Mouse (Mus musculus) left cerebral cortex, postnatal 10 days (tissue): ENCODE data around the gene Urb2. TPM values are rescaled to one million over a fixed set of nuclear protein-coding genes. Genes with fewer than 3 reads are reported as not detected.
A peak's percentile ranks its signal among the peaks of the same experiment; 100 is the strongest.

ENCODE experiments used
- DNase-seq, 2 experiments: peaks; one replicate each; pipeline ENCODE4 v3.0.0; 2021 to 2022; ENCODE audit warnings: low spot score in 2 of 2, mixed read lengths in 1 of 2; ENCODE audit errors: extremely low spot score in 1 of 2
- intact Hi-C: fragments of 180-260 bp; cut with DNase I; formaldehyde crosslinking; loops from one replicate; pipeline ENCODE4 v1.15.1; 2025
- microRNA-seq: library from miRNA; unstranded; fragments of <30 nt; microRNA quantifications from one replicate; pipeline ENCODE4 v1.2.0, GENCODE M21; 2022
- total RNA-seq, 2 experiments: library from RNA; stranded (reverse); gene quantifications; 2 replicates each; pipeline ENCODE4 v1.2.3; 2021

Gene Urb2
- total RNA-seq, 2 experiments from 2014 or later = 11.3 to 11.5 TPM

DNA sequence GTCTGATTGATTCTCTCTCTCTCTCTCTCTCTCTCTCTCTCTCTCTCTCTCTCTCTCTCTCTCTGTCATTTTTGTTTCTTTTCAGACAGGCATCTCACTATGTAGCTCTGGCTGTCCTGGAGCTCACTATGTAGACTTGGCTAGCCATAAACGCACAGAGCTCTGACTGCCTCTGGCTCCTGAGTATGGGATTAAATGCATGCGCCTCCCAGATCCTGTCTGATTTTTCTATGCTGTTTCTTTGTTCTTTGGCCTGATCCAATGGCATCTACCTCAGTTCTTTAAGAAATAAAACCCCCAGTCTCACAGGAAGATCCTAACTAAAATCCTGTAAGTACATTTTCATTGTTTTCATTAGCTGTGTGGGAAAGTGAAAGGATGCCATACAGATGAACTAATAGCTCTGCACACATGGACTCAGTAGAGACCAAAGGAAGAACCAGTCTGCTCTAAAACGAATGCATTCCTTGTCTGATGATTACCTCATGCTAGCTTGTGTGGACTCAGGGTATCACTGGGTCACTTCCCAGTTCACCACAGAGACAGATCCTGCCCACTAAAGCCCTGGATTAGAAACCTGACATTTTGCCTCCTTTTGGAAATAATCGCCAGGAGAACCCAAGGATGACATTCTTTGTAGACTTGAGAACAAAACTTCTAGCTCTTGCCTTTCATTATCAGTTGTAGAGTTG, 45.9 kb downstream of the Urb2 start:
- no peak for DNase-seq
- intact Hi-C loops = no loop called here

DNA sequence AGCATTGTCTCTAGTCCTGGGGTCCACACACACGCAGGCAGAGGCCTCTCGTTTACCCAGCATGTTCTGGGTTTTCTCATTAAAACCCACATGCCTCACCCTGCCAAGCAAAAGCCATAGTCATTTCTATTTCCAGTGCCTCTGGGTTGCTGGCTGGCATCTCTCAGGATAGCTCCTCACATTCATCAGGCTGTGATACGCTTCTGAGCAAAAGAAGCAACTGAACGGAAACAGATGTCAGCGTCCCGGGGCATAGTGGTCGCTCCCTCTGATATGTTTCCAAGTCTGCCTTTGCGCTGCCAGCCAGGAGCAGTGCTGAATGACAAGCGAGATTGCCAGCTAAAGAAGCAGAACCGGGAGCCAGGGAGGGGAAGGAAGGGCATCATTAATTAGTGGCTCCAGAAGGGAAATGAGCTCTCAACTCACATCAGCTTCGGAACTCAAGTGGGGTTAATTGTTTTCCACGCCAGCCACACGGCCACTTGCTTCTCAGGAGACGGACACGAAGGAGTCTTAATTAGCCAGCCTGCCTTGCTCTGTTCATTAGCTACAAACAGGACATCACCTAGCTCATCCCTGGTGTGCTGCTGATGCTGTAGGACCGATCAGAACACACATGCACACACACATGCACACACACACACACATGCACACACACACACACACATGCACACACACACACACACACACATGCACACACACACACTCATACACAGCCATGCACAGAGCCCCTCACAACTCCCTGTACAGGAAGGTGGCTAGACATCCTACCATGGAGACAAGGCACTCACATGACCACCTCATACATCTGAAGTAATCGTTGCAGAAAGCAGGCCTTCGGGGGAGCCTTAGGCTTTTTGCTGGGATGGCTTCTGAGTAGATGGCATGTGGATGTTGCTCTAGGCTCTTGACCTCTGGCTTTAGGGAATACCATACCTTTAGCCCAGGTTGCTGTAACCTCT, 49.3 kb downstream of the Urb2 start:
- DNase-seq = peak in 1 of 2 experiments; percentile 55
- intact Hi-C loops = no loop called here

DNA sequence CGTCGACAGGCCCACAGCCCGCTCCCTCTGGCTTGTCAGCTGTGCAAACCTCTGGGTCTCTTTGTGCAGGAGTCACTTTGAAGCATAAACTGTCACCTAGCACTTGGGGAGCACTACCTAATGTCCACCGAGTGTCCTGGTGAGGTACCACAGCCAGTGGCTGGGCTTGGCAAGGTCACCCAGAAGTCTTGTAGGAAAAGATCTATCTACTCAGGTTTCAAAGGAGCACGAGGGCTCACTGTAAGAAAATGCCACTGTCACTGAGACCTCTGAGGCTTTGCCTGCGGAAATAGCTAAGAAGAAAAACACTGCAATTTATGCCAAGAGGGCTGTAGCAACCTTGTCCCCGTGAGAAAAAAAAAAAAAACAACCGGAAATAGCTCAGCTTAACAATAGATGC, 54.7 kb downstream of the Urb2 start:
- DNase-seq = no peak
- intact Hi-C loops = no loop called here

GRCm38 (mm10) chr8:124076416-124076815, 55.1 kb downstream of the Urb2 start:
- DNase-seq = no peak
- intact Hi-C loops = no loop called here

GRCm38 (mm10) chr8:124077377-124077776, 56.1 kb downstream of the Urb2 start:
- intact Hi-C loops = no loop called here
- no peak for DNase-seq

DNA sequence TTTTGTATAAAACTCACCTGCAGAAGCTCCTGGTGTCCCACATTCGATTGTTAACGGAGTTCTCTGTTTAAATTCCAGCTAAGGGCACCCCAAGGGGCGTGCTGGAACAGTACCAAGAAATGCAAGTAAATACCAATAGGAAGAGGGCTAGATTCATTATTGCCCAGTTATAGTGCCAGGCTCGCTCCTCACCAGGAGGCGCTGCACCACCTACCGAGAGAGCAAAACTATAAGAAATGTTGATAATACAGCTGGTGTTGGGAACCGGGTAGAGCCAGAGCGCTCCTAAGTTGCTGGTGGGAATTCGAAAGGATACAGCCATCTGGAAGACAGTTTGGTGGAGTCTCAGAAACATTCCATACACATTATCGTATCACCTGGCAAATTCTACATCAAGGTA, 56.7 kb downstream of the Urb2 start:
- no peak for DNase-seq
- intact Hi-C loops = no loop called here

GRCm38 (mm10) chr8:124078969-124079368, 57.7 kb downstream of the Urb2 start:
- intact Hi-C loops = no loop called here
- no peak for DNase-seq

DNA sequence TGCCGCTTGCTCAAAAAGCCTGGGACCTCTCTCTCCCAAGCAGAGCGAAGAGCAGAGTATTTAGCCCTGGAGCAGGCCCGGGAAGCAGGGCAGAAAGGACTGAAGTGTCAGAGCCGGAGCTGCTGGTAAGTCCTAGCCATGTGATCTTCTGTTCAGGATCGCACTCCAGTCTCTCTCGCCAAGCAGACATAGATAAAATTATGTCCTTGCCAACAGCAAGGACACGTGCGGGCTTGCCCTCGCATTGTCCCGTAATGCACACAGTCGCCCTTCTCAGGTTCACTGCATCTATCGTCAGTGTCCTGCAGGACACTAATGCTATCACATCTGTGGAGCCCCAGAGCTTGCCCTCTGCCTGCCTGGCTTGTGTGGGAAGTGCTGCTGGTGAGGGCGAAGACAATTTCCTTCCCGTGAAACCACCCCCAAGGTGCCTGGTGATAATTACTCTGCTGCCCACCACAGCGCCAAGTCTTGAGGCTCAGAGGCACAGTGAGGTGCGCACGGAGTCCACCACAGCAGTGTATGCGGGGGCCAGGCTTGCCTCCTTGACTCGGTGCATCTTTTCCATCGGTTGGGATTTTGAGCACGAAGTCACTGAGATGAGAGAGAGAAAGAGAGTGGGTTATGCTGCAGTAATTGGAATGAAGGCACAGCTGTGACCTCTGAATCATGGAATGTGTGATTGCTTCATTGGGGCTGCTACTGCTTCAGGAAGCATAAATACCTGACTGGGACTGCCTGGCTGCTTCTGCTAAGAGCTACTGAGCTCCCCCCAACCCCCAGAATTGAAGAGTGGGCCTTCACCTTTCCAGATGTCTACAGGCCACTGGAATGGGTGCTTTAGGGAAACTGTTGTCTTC, 59.4 kb downstream of the Urb2 start:
- intact Hi-C loops = no loop called here
- no peak for DNase-seq

DNA sequence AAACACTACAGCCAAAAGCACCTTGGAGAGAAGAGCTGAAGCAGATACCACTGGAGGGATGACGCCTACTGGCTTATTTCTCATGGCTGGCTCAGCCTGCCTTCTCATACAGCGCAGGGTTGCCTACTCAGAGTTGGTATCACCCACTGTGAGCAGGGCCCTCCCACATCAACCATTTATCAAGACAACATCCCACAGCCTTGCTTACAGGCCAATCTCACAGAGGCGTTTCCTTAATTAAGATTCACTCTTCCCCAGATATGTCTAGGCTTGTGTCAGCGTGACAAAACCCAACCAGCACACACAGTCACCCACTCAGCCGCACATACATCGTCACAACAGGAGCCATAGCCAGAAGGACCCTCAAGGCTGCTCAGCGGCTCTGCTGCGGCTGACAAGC, 61.3 kb downstream of the Urb2 start:
- DNase-seq = no peak
- intact Hi-C loops = no loop called here

DNA sequence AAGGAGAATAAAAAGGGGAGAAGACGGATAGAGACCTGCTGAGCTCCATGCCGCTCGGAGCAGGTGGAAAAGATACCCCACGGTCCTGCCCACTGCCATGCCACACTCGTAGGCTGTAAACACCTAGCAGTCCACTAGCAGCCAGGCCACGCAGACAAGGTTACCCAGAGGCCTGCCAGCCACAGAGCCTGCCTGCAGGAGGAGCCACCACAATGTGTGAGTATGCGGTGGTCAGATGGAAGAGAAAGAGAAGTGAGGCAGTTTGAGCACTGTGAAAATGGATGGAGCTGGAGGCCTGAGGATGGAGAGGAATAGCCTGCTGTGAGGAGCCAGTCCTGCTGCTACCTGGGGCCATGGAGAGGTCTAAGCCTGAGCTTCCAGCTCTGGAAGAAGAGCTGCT, 62.3 kb downstream of the Urb2 start:
- no peak for DNase-seq
- intact Hi-C loops = no loop called here

GRCm38 (mm10) chr8:124085668-124086067, 64.4 kb downstream of the Urb2 start:
- intact Hi-C loops = no loop called here
- no peak for DNase-seq

DNA sequence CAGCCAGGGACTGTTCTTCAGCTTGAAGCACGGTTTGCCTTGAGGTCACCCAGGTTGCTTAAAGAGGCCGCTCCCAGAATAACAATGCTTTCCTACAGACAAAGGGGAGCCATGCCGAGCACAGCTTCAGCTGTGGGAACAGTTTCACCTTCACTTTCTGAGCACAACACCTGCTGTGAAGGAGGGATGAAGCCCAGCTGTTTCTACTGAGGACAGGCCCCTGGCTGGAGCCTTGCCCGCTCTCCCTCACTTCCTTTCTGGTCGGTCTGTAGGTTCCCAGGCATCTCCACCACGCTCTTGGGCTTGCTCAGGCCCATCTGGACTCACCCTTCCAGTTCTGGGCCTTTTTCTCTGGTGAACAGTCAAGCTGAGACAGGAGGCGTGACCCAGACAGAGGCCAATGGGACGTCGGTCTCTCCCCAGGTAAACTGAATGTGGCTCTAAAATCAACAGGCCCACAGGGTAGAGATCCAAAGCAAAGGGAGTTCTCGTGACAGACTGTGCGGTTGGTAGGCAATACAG, 66.8 kb downstream of the Urb2 start:
- intact Hi-C loops = no loop called here
- peak in 1 of 2 experiments; percentile 49 for DNase-seq

DNA sequence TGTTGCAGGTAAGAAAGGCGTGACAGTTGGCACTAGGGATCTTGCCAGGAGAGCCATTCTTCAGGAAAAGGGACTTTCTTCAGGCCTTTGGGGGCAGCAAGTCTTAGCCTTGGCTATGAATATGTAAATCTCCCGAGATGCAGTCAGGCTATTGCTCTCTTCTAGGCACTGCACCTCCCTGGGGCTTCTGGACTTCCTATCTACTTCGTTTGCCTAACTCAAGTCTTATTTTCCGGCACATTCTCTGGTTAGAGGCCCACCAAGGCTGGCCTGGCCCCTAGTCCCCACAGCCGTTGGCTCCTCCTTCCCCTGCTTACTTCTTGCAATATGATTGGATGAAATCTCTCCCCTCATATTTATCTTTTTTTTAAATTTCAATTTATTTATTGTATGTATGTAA, 67.7 kb downstream of the Urb2 start:
- intact Hi-C loops = no loop called here
- no peak for DNase-seq

DNA sequence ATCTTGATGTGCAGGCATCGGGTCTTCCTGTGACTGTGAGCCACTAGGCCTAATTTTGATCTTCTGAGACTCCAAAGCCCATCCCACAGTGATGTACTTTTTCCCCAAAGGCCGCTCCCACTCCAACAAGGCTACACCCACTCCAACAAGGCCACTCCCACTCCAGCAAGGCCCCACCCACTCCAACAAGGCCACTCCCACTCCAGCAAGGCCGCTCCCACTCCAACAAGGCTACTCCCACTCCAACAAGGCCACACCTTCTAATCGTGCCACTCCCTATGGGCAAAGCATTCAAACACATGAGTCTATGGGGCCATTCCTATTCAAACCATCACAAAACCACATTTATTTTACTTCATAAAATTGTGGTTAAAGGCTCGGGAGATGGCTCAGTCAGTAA, 69.2 kb downstream of the Urb2 start:
- no peak for DNase-seq
- intact Hi-C loops = no loop called here

Small RNA genes lying within 50 kb of the gene (microRNA-seq; reads per million reads assigned to microRNA genes)
- not detected for gene Mir1967

Other genes starting within 250 kb of the Urb2 start
- 10 to 100 TPM; 61.3 to 63.1 TPM for gene Rab4a, start 215.5 kb upstream of the Urb2 start, total RNA-seq
- gene Ccsap, start 161.3 kb upstream of the Urb2 start, total RNA-seq = 10 to 100 TPM; 54.9 to 57.0 TPM
- 1 to 10 TPM; 7.1 to 8.7 TPM for gene Acta1, start 126.8 kb upstream of the Urb2 start, total RNA-seq
- gene Nup133, start 72.2 kb upstream of the Urb2 start, total RNA-seq = 10 to 100 TPM; 24.8 to 25.4 TPM
- gene Abcb10, start 38.4 kb upstream of the Urb2 start, total RNA-seq = 10 to 100 TPM; 16.4 to 20.0 TPM
- gene Taf5l, start 111 bp upstream of the Urb2 start, total RNA-seq = 10 to 100 TPM; 23.7 to 25.2 TPM
- gene Galnt2, start 209.9 kb downstream of the Urb2 start, total RNA-seq = 10 to 100 TPM; 86.0 to 91.2 TPM